Mouse (Mus musculus) intestine, postnatal 0 days (tissue): Measurements from ENCODE around the gene Zdhhc1. TPM values are rescaled to one million over a fixed set of nuclear protein-coding genes. Genes with fewer than 3 reads are reported as not detected.

ENCODE experiments used
- ATAC-seq: fragments of 200-750 bp; cut with Nextera tagmentation; 2 replicates; pipeline ENCODE4 v1.8.0; 2017; ENCODE audit warnings: mild to moderate bottlenecking, moderate TSS enrichment, moderate library complexity
- H3K27ac ChIP-seq: fragments of 300-500 bp; sonication (generic); 2 replicates; pipeline ENCODE4 v1.5.1; 2014; ENCODE audit warnings: mild to moderate bottlenecking, low read depth, low read length, moderate library complexity
- H3K27me3 ChIP-seq: fragments of 300-500 bp; sonication (generic); replicated peaks from 2 replicates; pipeline ENCODE4 v1.6.1; 2014; ENCODE audit warnings: low read length, mixed read lengths; ENCODE audit not compliant: control insufficient read depth, insufficient read depth
- H3K36me3 ChIP-seq: fragments of 300-500 bp; sonication (generic); 2 replicates; pipeline ENCODE4 v1.6.1; 2014; ENCODE audit warnings: mild to moderate bottlenecking, moderate library complexity; ENCODE audit not compliant: control insufficient read depth, insufficient read depth
- H3K4me1 ChIP-seq: fragments of 300-500 bp; sonication (generic); replicated peaks from 2 replicates; pipeline ENCODE4 v1.6.1; 2014; ENCODE audit warnings: antibody characterized with exemption, low read length, mixed read lengths; ENCODE audit not compliant: control insufficient read depth, insufficient read depth
- H3K4me2 ChIP-seq: fragments of 300-500 bp; sonication (generic); replicated peaks from 2 replicates; pipeline ENCODE4 v1.6.1; 2014; ENCODE audit warnings: low read depth, mild to moderate bottlenecking, moderate library complexity
- H3K4me3 ChIP-seq: fragments of 300-500 bp; sonication (generic); 2 replicates; pipeline ENCODE4 v1.5.1; 2014; ENCODE audit warnings: low read depth, low read length
- H3K9ac ChIP-seq: fragments of 300-500 bp; sonication (generic); 2 replicates; pipeline ENCODE4 v1.6.1; 2014; ENCODE audit warnings: mild to moderate bottlenecking, low read depth, low read length
- H3K9me3 ChIP-seq: fragments of 300-500 bp; sonication (generic); 2 replicates; pipeline ENCODE4 v1.6.1; 2016; ENCODE audit warnings: mixed run types; ENCODE audit not compliant: control insufficient read depth
- CTCF ChIP-seq: sonication (generic); IDR thresholded peaks from 2 replicates; pipeline ENCODE4 v1.5.1; 2016; ENCODE audit warnings: low read depth, mild to moderate bottlenecking, control low read depth, antibody characterized with exemption, moderate library complexity
- WGBS: fragments of 180-500 bp; shearing (Covaris S2); extraction: QIAGEN DNeasy Blood & Tissue Kit; methylation state at CpG from one replicate; pipeline ENCODE4 v1.1.7; 2014; 5-methylcytosine and 5-hydroxymethylcytosine counted together
- polyA plus RNA-seq: library from polyadenylated mRNA; unstranded; fragments of >200 nt; fragmentation: Nextera tagmentation; extraction: Ambion mirVana; gene quantifications from 2 replicates; pipeline ENCODE4 v1.2.1, GENCODE M21; 2015

Zdhhc1 gene
- polyA plus RNA-seq, 1 experiment from 2014 or later, result 7.1 TPM

DNA sequence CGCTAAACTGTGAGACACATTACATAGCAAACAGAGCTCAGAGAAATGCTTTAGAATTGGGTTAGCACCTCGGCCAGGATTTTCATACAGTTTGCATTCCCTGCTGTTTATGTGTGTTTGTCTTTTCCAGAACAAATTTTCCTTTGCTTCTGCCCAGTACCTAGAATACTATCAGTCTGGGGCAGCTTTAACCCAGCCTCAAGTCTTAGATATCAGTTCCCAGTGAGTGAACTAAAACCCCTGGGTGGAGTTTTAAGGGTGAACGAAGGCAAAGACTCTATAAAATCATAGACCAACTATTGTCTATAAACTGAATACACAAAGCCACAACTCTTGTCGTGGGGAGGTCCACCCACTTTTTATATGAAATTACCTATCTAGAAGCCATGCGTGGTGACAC is 48.1 kb downstream of the Zdhhc1 start:
- H3K27ac ChIP-seq, result no peak overlapping the region
- 73% methylated on average over 5 of the region's 5 CpGs for WGBS
- H3K36me3 ChIP-seq, result no peaks in the 10 kb centered on the region
- H3K4me1 ChIP-seq, result no peaks in the 10 kb centered on the region
- H3K9me3 ChIP-seq, result no peaks in the 10 kb centered on the region
- H3K9ac ChIP-seq, result no peak overlapping the region
- H3K27me3 ChIP-seq, result no peaks in the 10 kb centered on the region; the same call in 1 of the 2 replicates
- no peak overlapping the region for H3K4me3 ChIP-seq
- H3K4me2 ChIP-seq, result no peak overlapping the region
- no peak for ATAC-seq
- no peak for TF ChIP-seq CTCF

DNA sequence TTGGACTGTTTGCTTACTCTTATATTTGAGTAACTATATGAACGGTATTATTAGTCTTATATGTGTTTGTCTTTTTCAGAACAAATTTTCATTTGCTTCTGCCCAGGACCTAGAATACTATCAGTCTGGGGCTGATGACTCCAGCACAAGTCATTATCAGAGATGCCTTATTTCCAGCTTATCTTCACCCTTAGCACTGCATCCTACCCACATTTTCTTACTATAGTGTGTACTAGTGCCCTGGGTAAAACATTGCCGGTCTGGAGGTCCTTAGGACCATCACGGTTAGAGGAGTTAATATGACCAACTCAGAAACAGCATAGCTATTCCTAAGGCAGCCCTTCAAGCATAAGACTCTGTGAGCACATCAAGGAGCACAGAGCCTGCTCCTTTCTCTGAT is 48.5 kb downstream of the Zdhhc1 start:
- Histone ChIP-seq H3K36me3 (no peaks in the 10 kb centered on the region), H3K9ac (no peak overlapping the region), H3K9me3 (no peaks in the 10 kb centered on the region), H3K4me1 (no peaks in the 10 kb centered on the region), H3K4me2 (no peak overlapping the region), H3K27ac (no peak overlapping the region), H3K4me3 (no peak overlapping the region), H3K27me3 (no peaks in the 10 kb centered on the region; the same call in 1 of the 2 replicates)
- no peak for ATAC-seq
- TF ChIP-seq CTCF, result no peak
- 86% methylated on average over 3 of the region's 3 CpGs for WGBS

DNA sequence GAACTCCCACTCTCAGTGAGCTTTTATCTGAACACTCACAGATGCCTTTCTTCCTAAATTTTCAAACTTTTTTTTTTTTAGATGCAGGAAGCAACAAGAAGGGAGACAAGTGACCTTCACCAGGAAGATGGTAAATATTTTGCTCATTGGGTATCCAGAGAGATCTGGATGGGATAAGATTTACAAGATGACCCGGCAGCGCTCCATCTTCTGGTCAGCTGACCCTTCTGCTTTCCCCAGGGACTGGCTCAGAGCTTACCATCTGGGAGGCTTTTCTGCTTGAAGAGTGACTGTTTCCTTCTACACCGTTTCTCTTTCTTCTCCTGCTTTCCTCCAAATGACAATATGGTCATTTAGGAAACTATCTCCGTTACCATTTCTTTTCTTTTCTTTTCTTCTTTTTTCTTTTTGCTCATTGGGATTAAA is 50.6 kb downstream of the Zdhhc1 start:
- no peaks in the 10 kb centered on the region for H3K9me3 ChIP-seq
- ATAC-seq, result no peak
- H3K4me3 ChIP-seq, result no peak overlapping the region
- H3K4me2 ChIP-seq, result no peak overlapping the region
- H3K36me3 ChIP-seq, result no peaks in the 10 kb centered on the region
- TF ChIP-seq CTCF, result no peak
- no peaks in the 10 kb centered on the region for H3K4me1 ChIP-seq
- no peak overlapping the region for H3K9ac ChIP-seq
- no peak overlapping the region for H3K27ac ChIP-seq
- WGBS, result 29% methylated on average over 4 of the region's 4 CpGs
- no peaks in the 10 kb centered on the region; the same call in 1 of the 2 replicates for H3K27me3 ChIP-seq

- no peak for ATAC-seq
- H3K4me1 ChIP-seq, result no peaks in the 10 kb centered on the region
- no peaks in the 10 kb centered on the region for H3K9me3 ChIP-seq
- TF ChIP-seq CTCF, result no peak
- WGBS, result 41% methylated on average over 11 of the region's 11 CpGs
- H3K27ac ChIP-seq, result no peak overlapping the region
- no peak overlapping the region for H3K4me3 ChIP-seq
- no peak overlapping the region for H3K9ac ChIP-seq
- H3K36me3 ChIP-seq, result no peaks in the 10 kb centered on the region
- no peak overlapping the region for H3K4me2 ChIP-seq
- no peaks in the 10 kb centered on the region; the same call in 1 of the 2 replicates for H3K27me3 ChIP-seq
Observed at GRCm38 (mm10) chr8:105445296-105446126, 51.2 kb downstream of the Zdhhc1 start.

GRCm38 (mm10) chr8:105442661-105443060 is 54.0 kb downstream of the Zdhhc1 start:
- no peak overlapping the region for H3K4me3 ChIP-seq
- H3K9me3 ChIP-seq, result no peaks in the 10 kb centered on the region
- WGBS, result 89% methylated on average over 5 of the region's 5 CpGs
- no peaks in the 10 kb centered on the region for H3K36me3 ChIP-seq
- H3K4me1 ChIP-seq, result no peaks in the 10 kb centered on the region
- no peaks in the 10 kb centered on the region; the same call in 1 of the 2 replicates for H3K27me3 ChIP-seq
- TF ChIP-seq CTCF, result no peak
- H3K27ac ChIP-seq, result no peak overlapping the region
- no peak overlapping the region for H3K9ac ChIP-seq
- no peak overlapping the region for H3K4me2 ChIP-seq
- ATAC-seq, result no peak

DNA sequence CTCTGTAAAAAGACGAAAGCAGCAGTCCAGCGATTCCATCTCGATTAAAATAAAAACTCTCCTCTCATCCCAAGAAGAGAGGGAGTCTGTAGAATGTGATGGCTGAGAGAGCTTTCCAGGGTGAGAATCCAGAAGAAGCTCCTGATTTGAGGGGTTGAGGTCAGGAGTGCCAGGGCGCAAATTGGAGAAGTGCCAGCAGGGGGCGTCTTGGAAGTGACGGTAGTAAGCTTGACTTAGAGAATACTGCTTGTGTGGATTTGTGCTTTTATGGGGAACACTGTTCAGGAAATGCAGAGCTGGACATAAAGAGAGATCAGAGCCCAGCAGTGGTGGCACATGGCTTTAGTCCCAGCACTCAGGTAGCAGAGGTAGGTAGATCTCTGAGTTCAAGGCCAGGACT is 55.3 kb downstream of the Zdhhc1 start:
- peak; percentile 70 for TF ChIP-seq CTCF
- Histone ChIP-seq H3K4me2 (no peak overlapping the region), H3K27me3 (no peaks in the 10 kb centered on the region; the same call in 1 of the 2 replicates), H3K36me3 (no peaks in the 10 kb centered on the region), H3K9me3 (no peaks in the 10 kb centered on the region), H3K4me1 (no peaks in the 10 kb centered on the region), H3K4me3 (no peak overlapping the region), H3K27ac (no peak overlapping the region), H3K9ac (no peak overlapping the region)
- WGBS, result 10% methylated on average over 6 of the region's 6 CpGs
- no peak for ATAC-seq
